Mouse (Mus musculus) hindbrain, postnatal 0 days (tissue): Measurements from ENCODE around the gene Ptprm. TPM values are rescaled to one million over a fixed set of nuclear protein-coding genes. Genes with fewer than 3 reads are reported as not detected.

Experiments used
- ATAC-seq: fragments of 200-750 bp; cut with Nextera tagmentation; 2 replicates; pipeline ENCODE4 v1.8.0; 2017; ENCODE audit warnings: mild to moderate bottlenecking, moderate TSS enrichment, moderate library complexity
- DNase-seq: peaks from one replicate; pipeline ENCODE4 v3.0.0-alpha.2; 2015; ENCODE audit warnings: low spot score
- H3K27ac ChIP-seq: fragments of 300-500 bp; sonication (generic); 2 replicates; pipeline ENCODE4 v1.5.1; 2014; ENCODE audit warnings: mild to moderate bottlenecking
- H3K27me3 ChIP-seq: fragments of 300-500 bp; sonication (generic); 2 replicates; pipeline ENCODE4 v1.6.1; 2014; ENCODE audit warnings: low read length, mixed read lengths; ENCODE audit not compliant: insufficient read depth
- H3K36me3 ChIP-seq: fragments of 300-500 bp; sonication (generic); 2 replicates; pipeline ENCODE4 v1.6.1; 2014; ENCODE audit warnings: low read length, mixed read lengths; ENCODE audit not compliant: insufficient read depth
- H3K4me1 ChIP-seq: fragments of 300-500 bp; sonication (generic); 2 replicates; pipeline ENCODE4 v1.6.1; 2014; ENCODE audit warnings: antibody characterized with exemption, low read length, mixed read lengths; ENCODE audit not compliant: insufficient read depth
- H3K4me2 ChIP-seq: fragments of 300-500 bp; sonication (generic); 2 replicates; pipeline ENCODE4 v1.6.1; 2014; ENCODE audit warnings: low read depth, mild to moderate bottlenecking, low read length, moderate library complexity, mixed read lengths
- H3K4me3 ChIP-seq: fragments of 300-500 bp; sonication (generic); 2 replicates; pipeline ENCODE4 v1.5.1; 2014; ENCODE audit warnings: low read length
- H3K9ac ChIP-seq: fragments of 300-500 bp; sonication (generic); replicated peaks from 2 replicates; pipeline ENCODE4 v1.6.1; 2014; ENCODE audit warnings: mild to moderate bottlenecking, low read length, moderate library complexity, mixed read lengths
- H3K9me3 ChIP-seq: fragments of 300-500 bp; sonication (generic); 2 replicates; pipeline ENCODE4 v1.6.1; 2016; ENCODE audit warnings: low read length, mixed read lengths
- CTCF ChIP-seq: IDR thresholded peaks from 2 replicates; pipeline ENCODE4 v1.5.1; 2016; ENCODE audit warnings: antibody characterized with exemption, control low read depth, low read depth
- WGBS: fragments of 180-500 bp; shearing (Covaris S2); extraction: QIAGEN DNeasy Blood & Tissue Kit; methylation state at CpG from one replicate; pipeline ENCODE4 v1.1.7; 2014; 5-methylcytosine and 5-hydroxymethylcytosine counted together
- polyA plus RNA-seq: library from polyadenylated mRNA; unstranded; fragments of >200 nt; fragmentation: Nextera tagmentation; extraction: Ambion mirVana; gene quantifications from 2 replicates; pipeline ENCODE4 v1.2.1, GENCODE M21; 2015
- total RNA-seq: library from RNA; depleted of rRNA; stranded (reverse); fragments of >200 nt; gene quantifications from 2 replicates; pipeline ENCODE4 v1.2.3, GENCODE M21; 2014

Ptprm gene
- total and polyA plus RNA-seq, 2 experiments from 2014 or later = 19.3 to 52.4 TPM

GRCm38 (mm10) chr17:66750481-66751206 is 603.6 kb downstream of the Ptprm start:
- H3K4me2 ChIP-seq = no peak overlapping the region
- H3K9me3 ChIP-seq = no peaks in the 10 kb centered on the region
- no peak for DNase-seq
- no peak for TF ChIP-seq CTCF
- no peak for ATAC-seq
- no peak overlapping the region for H3K4me3 ChIP-seq
- 85% methylated on average over 4 of the region's 4 CpGs for WGBS
- no peaks in the 10 kb centered on the region for H3K4me1 ChIP-seq
- H3K27ac ChIP-seq = no peak overlapping the region
- H3K27me3 ChIP-seq = no peaks in the 10 kb centered on the region
- H3K9ac ChIP-seq = no peak overlapping the region
- no peaks in the 10 kb centered on the region for H3K36me3 ChIP-seq

- Histone ChIP-seq H3K9me3 (no peaks in the 10 kb centered on the region), H3K4me3 (no peak overlapping the region), H3K4me1 (no peaks in the 10 kb centered on the region), H3K27me3 (no peaks in the 10 kb centered on the region), H3K4me2 (no peak overlapping the region), H3K27ac (no peak overlapping the region), H3K9ac (no peak overlapping the region), H3K36me3 (no peaks in the 10 kb centered on the region)
- 81% methylated on average over 7 of the region's 7 CpGs for WGBS
- no peak for TF ChIP-seq CTCF
- ATAC-seq = no peak
- no peak for DNase-seq
These were observed 604.3 kb downstream of the Ptprm start for GRCm38 (mm10) chr17:66749976-66750375.

GRCm38 (mm10) chr17:66746506-66746905 is 607.8 kb downstream of the Ptprm start:
- DNase-seq (no peak), ATAC-seq (no peak)
- 82% methylated on average over 8 of the region's 8 CpGs for WGBS
- Histone ChIP-seq H3K9me3 (no peaks in the 10 kb centered on the region), H3K4me1 (no peaks in the 10 kb centered on the region), H3K36me3 (no peaks in the 10 kb centered on the region), H3K27me3 (no peaks in the 10 kb centered on the region), H3K4me2 (no peak overlapping the region), H3K4me3 (no peak overlapping the region), H3K9ac (no peak overlapping the region), H3K27ac (no peak overlapping the region)
- TF ChIP-seq CTCF = no peak

GRCm38 (mm10) chr17:66743321-66743720 is 610.9 kb downstream of the Ptprm start:
- H3K4me1 ChIP-seq = no peaks in the 10 kb centered on the region
- H3K36me3 ChIP-seq = no peaks in the 10 kb centered on the region
- DNase-seq (no peak), ATAC-seq (no peak)
- H3K9ac ChIP-seq = no peak overlapping the region
- H3K27ac ChIP-seq = no peak overlapping the region
- no peak for TF ChIP-seq CTCF
- no peaks in the 10 kb centered on the region for H3K9me3 ChIP-seq
- WGBS = 74% methylated on average over 7 of the region's 7 CpGs
- H3K27me3 ChIP-seq = no peaks in the 10 kb centered on the region
- no peak overlapping the region for H3K4me2 ChIP-seq
- H3K4me3 ChIP-seq = no peak overlapping the region

GRCm38 (mm10) chr17:66738779-66739345 is 615.4 kb downstream of the Ptprm start:
- Histone ChIP-seq H3K4me2 (no peak overlapping the region), H3K27me3 (no peaks in the 10 kb centered on the region), H3K27ac (no peak overlapping the region), H3K36me3 (no peaks in the 10 kb centered on the region), H3K4me1 (no peaks in the 10 kb centered on the region), H3K9ac (no peak overlapping the region), H3K4me3 (no peak overlapping the region), H3K9me3 (no peaks in the 10 kb centered on the region)
- TF ChIP-seq CTCF = no peak
- 71% methylated on average over 8 of the region's 8 CpGs for WGBS
- DNase-seq (no peak), ATAC-seq (no peak)

DNA sequence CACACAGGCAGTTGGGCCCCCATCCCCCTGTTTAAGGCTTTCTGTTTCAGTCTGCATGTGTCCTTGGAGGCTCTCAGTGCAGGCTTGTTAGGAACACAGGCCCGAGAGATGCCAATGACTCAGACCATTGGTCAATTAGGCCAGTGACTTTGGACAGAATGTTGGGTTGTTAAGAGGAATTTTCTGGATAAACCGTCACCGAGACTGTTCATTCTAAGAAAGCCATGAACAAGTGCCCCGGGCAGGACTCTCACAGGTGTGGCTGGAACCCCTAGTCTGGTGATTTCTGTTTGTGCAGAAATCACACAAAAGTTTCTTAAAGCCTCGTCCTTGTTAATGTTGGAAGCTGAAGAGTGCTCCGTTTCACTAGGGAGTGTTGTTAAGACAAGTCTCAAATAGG is 615.9 kb downstream of the Ptprm start:
- 80% methylated on average over 6 of the region's 6 CpGs for WGBS
- TF ChIP-seq CTCF = no peak
- Histone ChIP-seq H3K9ac (no peak overlapping the region), H3K4me1 (no peaks in the 10 kb centered on the region), H3K4me2 (no peak overlapping the region), H3K27ac (no peak overlapping the region), H3K9me3 (no peaks in the 10 kb centered on the region), H3K4me3 (no peak overlapping the region), H3K36me3 (no peaks in the 10 kb centered on the region), H3K27me3 (no peaks in the 10 kb centered on the region)
- DNase-seq (no peak), ATAC-seq (no peak)

DNA sequence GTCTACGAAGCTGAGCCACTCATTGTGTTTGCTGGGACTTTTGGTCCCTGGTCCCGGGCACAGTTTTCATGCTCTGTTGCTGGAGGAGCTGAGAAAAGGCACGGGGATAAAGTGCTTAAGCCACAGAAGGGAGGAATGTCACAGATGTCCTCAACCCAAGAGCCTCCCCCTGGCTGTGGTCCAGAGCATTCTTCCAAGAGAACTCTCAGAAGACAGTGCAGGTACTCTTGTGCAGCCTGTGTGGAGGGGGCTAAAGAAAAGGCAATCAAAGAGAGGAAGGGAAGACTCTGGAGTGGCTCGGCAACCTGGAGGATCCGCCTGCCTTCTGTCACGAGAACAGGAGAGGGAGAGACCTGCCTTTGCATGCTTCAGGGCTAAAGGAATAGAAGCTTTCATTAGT is 617.8 kb downstream of the Ptprm start:
- DNase-seq (peak; percentile 43), ATAC-seq (peak; percentile 28; the same call in 1 of the 2 replicates)
- Histone ChIP-seq H3K36me3 (no peaks in the 10 kb centered on the region), H3K27ac (no peak overlapping the region), H3K4me2 (no peak overlapping the region), H3K27me3 (no peaks in the 10 kb centered on the region), H3K9me3 (no peaks in the 10 kb centered on the region), H3K4me3 (no peak overlapping the region), H3K4me1 (no peaks in the 10 kb centered on the region), H3K9ac (no peak overlapping the region)
- 43% methylated on average over 6 of the region's 6 CpGs for WGBS
- TF ChIP-seq CTCF = no peak
